Mouse (Mus musculus): ENCODE measurements around the gene Batf2. TPM values are rescaled to one million over a fixed set of nuclear protein-coding genes. Genes with fewer than 3 reads are reported as not detected.

The Batf2 gene
- 0.05 TPM for polyA plus RNA-seq (2012; fragmentation: generic; extraction: Trizol)

GRCm38 (mm10) chr19:6140678-6141393 is at the start of gene Batf2:
Gene Batf2, plus strand, starts transcription at chr19:6140983.
- TF ChIP-seq POLR2AphosphoS2 (IDR thresholded peaks at IDR 0.05; ENCODE audit: insufficient read length, low read depth), result no peak
- no peak for TF ChIP-seq MYOD1 (IDR thresholded peaks at IDR 0.05; ENCODE audit: control insufficient read depth in 1 of 3, insufficient read length in 2 of 3, low read depth in 2 of 3)
- peak in 1 of 3 experiments; percentile 4 for TF ChIP-seq MYOG (IDR thresholded peaks at IDR 0.05; ENCODE audit: control insufficient read depth in 1 of 3, insufficient read depth in 1 of 3, insufficient read length in 2 of 3, low read depth in 2 of 3)
- no peak for TF ChIP-seq MAX (IDR thresholded peaks at IDR 0.05; ENCODE audit: low read depth)
- no peak for TF ChIP-seq REST (IDR thresholded peaks at IDR 0.05; ENCODE audit: insufficient read depth, insufficient read length)
- TF ChIP-seq TCF3 (IDR thresholded peaks at IDR 0.05; ENCODE audit: insufficient read length, low read depth), result no peak
- TF ChIP-seq TCF12 (IDR thresholded peaks at IDR 0.05; ENCODE audit: insufficient read depth, poor library complexity, severe bottlenecking), result no peak
- peak; percentile 59 for TF ChIP-seq POLR2A (IDR thresholded peaks at IDR 0.05; ENCODE audit: insufficient read length, low read depth)
- peak; percentile 11 for TF ChIP-seq E2F4 (IDR thresholded peaks at IDR 0.05; ENCODE audit: insufficient read depth)
- TF ChIP-seq CEBPB (IDR thresholded peaks at IDR 0.05; ENCODE audit: insufficient read depth, poor library complexity, severe bottlenecking), result no peak
- no peak for TF ChIP-seq SRF (IDR thresholded peaks at IDR 0.05; ENCODE audit: control insufficient read depth, insufficient read length, low read depth)
- TF ChIP-seq USF1 (IDR thresholded peaks at IDR 0.05; ENCODE audit: low read depth), result peak; percentile 95
- peaks cover 6% of the 10 kb centered on the region for H3K27me3 ChIP-seq (ENCODE audit: control insufficient read depth, insufficient read depth, insufficient read length)
- H3K36me3 ChIP-seq (ENCODE audit: control insufficient read depth, insufficient read depth), result no peaks in the 10 kb centered on the region
- H3K79me2 ChIP-seq (ENCODE audit: control insufficient read depth, insufficient read depth), result no peaks in the 10 kb centered on the region
- peak within 1 kb of the TSS; percentile 81 for H3K4me3 ChIP-seq
- peak within 1 kb of the TSS; percentile 61 for H3ac ChIP-seq (ENCODE audit: control insufficient read depth, insufficient read length)
- peak within 1 kb of the TSS; percentile 92 for H3K4me2 ChIP-seq (ENCODE audit: low read depth)

GRCm38 (mm10) chr19:6094119-6094518 is 46.7 kb upstream of the Batf2 start, which contains the start of gene AC131692.1:
Gene AC131692.1, plus strand, starts transcription at chr19:6094419.
- Histone ChIP-seq H3ac (ENCODE audit: control insufficient read depth, insufficient read length) (no peak within 1 kb of the TSS), H3K79me2 (ENCODE audit: control insufficient read depth, insufficient read depth) (peaks cover 3% of the 10 kb centered on the region), H3K4me2 (ENCODE audit: low read depth) (no peak within 1 kb of the TSS), H3K27me3 (ENCODE audit: control insufficient read depth, insufficient read depth, insufficient read length) (no peaks in the 10 kb centered on the region), H3K4me3 (no peak within 1 kb of the TSS), H3K36me3 (ENCODE audit: control insufficient read depth, insufficient read depth) (peaks cover 6% of the 10 kb centered on the region)
- TF ChIP-seq USF1 (IDR thresholded peaks at IDR 0.05; ENCODE audit: low read depth) (no peak), POLR2AphosphoS2 (IDR thresholded peaks at IDR 0.05; ENCODE audit: insufficient read length, low read depth) (no peak), MYOG (IDR thresholded peaks at IDR 0.05; ENCODE audit: control insufficient read depth in 1 of 3, insufficient read depth in 1 of 3, insufficient read length in 2 of 3, low read depth in 2 of 3) (no peak), TCF12 (IDR thresholded peaks at IDR 0.05; ENCODE audit: insufficient read depth, poor library complexity, severe bottlenecking) (no peak), TCF3 (IDR thresholded peaks at IDR 0.05; ENCODE audit: insufficient read length, low read depth) (no peak), E2F4 (IDR thresholded peaks at IDR 0.05; ENCODE audit: insufficient read depth) (no peak), SRF (IDR thresholded peaks at IDR 0.05; ENCODE audit: control insufficient read depth, insufficient read length, low read depth) (no peak), MYOD1 (IDR thresholded peaks at IDR 0.05; ENCODE audit: control insufficient read depth in 1 of 3, insufficient read length in 2 of 3, low read depth in 2 of 3) (no peak), REST (IDR thresholded peaks at IDR 0.05; ENCODE audit: insufficient read depth, insufficient read length) (no peak), CEBPB (IDR thresholded peaks at IDR 0.05; ENCODE audit: insufficient read depth, poor library complexity, severe bottlenecking) (no peak), MAX (IDR thresholded peaks at IDR 0.05; ENCODE audit: low read depth) (no peak)

- H3K36me3 ChIP-seq (ENCODE audit: control insufficient read depth, insufficient read depth), result no peaks in the 10 kb centered on the region
- H3K27me3 ChIP-seq (ENCODE audit: control insufficient read depth, insufficient read depth, insufficient read length), result no peaks in the 10 kb centered on the region
- no peak overlapping the region for H3K4me2 ChIP-seq (ENCODE audit: low read depth)
- no peak overlapping the region for H3K4me3 ChIP-seq
- H3K79me2 ChIP-seq (ENCODE audit: control insufficient read depth, insufficient read depth), result no peaks in the 10 kb centered on the region
- no peak overlapping the region for H3ac ChIP-seq (ENCODE audit: control insufficient read depth, insufficient read length)
- TF ChIP-seq REST (IDR thresholded peaks at IDR 0.05; ENCODE audit: insufficient read depth, insufficient read length), result no peak
- TF ChIP-seq MYOD1 (IDR thresholded peaks at IDR 0.05; ENCODE audit: control insufficient read depth in 1 of 3, insufficient read length in 2 of 3, low read depth in 2 of 3), result no peak
- TF ChIP-seq POLR2A (IDR thresholded peaks at IDR 0.05; ENCODE audit: insufficient read length, low read depth), result no peak
- no peak for TF ChIP-seq MAX (IDR thresholded peaks at IDR 0.05; ENCODE audit: low read depth)
- no peak for TF ChIP-seq TCF12 (IDR thresholded peaks at IDR 0.05; ENCODE audit: insufficient read depth, poor library complexity, severe bottlenecking)
- no peak for TF ChIP-seq USF1 (IDR thresholded peaks at IDR 0.05; ENCODE audit: low read depth)
- TF ChIP-seq TCF3 (IDR thresholded peaks at IDR 0.05; ENCODE audit: insufficient read length, low read depth), result no peak
Observed at GRCm38 (mm10) chr19:6097847-6098246, 42.9 kb upstream of the Batf2 start.

GRCm38 (mm10) chr19:6101186-6101585 is 39.6 kb upstream of the Batf2 start:
- no peak overlapping the region for H3K4me3 ChIP-seq
- no peak overlapping the region for H3K4me2 ChIP-seq (ENCODE audit: low read depth)
- no peaks in the 10 kb centered on the region for H3K36me3 ChIP-seq (ENCODE audit: control insufficient read depth, insufficient read depth)
- H3K79me2 ChIP-seq (ENCODE audit: control insufficient read depth, insufficient read depth), result no peaks in the 10 kb centered on the region
- no peaks in the 10 kb centered on the region for H3K27me3 ChIP-seq (ENCODE audit: control insufficient read depth, insufficient read depth, insufficient read length)
- TF ChIP-seq POLR2A (IDR thresholded peaks at IDR 0.05; ENCODE audit: insufficient read length, low read depth) (no peak), TCF3 (IDR thresholded peaks at IDR 0.05; ENCODE audit: insufficient read length, low read depth) (no peak), CEBPB (IDR thresholded peaks at IDR 0.05; ENCODE audit: insufficient read depth, poor library complexity, severe bottlenecking) (no peak), MAX (IDR thresholded peaks at IDR 0.05; ENCODE audit: low read depth) (no peak), USF1 (IDR thresholded peaks at IDR 0.05; ENCODE audit: low read depth) (no peak), MYOD1 (IDR thresholded peaks at IDR 0.05; ENCODE audit: control insufficient read depth in 1 of 3, insufficient read length in 2 of 3, low read depth in 2 of 3) (no peak)
- no peak overlapping the region for H3ac ChIP-seq (ENCODE audit: control insufficient read depth, insufficient read length)
